Mouse (Mus musculus): ENCODE measurements at regions not wholly inside any gene's neighbourhood (a gene's known extent, or its start where the extent isn't known, plus 50 kb on each side); places are given as distances from the start of the nearest gene placed in this dataset.
"Not testable (repeated sequence)": the region's sequence is repeated elsewhere in the genome, so short reads cannot be mapped to it uniquely, and the experiment has no call there.

GRCm38 (mm10) chr1:22984276-22984675, 117.8 kb downstream of the 4933415F23Rik start:
- not testable (repeated sequence) for TF ChIP-seq CTCF, EP300 (IDR thresholded peaks at IDR 0.05; ENCODE audit: low read depth)

Measured in liver, postnatal 0 days (tissue).